Mouse (Mus musculus) naive thymus-derived CD4-positive, alpha-beta T cell, adult 5 months (primary cell): ENCODE results near the gene Dtymk. TPM values are rescaled to one million over a fixed set of nuclear protein-coding genes. Genes with fewer than 3 reads are reported as not detected.

ENCODE experiments used
- polyA plus RNA-seq: library from polyadenylated mRNA; unstranded; fragments of 100-300 nt; shearing (Covaris generic); gene quantifications from one replicate; pipeline ENCODE4 v1.2.1, GENCODE M21; 2017

The Dtymk gene
- 58.7 TPM for polyA plus RNA-seq

GRCm38 (mm10) chr1:93801741-93802238 is at the start of gene Dtymk:
Dtymk (minus strand) TSS chr1:93801934.

GRCm38 (mm10) chr1:93824609-93825008 is 22.9 kb upstream of the Dtymk start, which contains the start of gene D2hgdh:
D2hgdh (plus strand) TSS chr1:93824909.

DNA sequence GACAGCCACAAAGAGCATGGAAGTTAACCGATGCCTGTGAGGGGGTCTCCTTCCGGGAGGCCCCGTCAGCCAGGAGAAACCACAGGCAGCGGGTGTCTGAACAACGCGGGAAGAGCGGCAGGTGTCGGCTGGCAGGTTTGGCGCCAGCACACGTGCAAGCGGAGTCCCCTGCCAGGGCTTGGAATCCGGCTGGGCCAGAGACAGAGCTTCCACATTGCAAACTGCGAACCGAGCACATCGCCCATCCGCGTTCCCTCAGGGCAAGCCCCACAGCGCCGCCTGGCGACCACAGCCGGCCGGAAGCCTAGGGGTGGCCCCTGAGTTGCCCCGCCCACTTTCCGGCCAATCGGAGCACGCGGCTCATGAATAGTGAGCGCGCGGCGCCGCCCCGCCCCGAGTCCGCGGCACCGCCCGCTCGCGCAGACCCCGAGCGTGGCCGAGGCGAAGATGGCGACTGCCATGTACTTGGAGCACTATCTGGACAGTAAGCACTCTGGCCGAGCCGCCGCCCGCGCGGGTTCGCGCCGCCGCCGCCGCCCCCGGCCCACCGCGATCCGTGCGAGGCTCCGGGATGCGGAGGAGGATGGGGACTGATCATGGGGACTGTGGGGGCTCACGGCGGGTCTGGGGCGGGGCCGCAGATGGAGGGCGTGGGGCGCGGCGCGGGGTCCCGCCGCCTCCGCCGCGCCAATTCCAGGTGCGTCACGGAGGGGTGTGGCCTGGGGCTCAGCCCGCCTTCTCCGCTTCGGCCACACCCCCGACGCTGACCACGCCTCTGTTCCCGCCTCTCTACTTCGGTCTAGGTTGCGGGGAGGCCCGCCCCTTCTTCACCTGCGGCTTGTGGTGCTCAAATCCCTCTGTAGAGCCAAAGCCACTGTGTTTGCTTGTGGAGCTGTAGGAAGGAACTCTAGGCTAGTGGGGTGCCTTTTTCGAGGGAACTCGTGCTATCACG is 2.1 kb upstream of the Dtymk start, which contains the start of gene Ing5:
Gene Ing5, plus strand, starts transcription at position 410 of the 952 bp plus-strand sequence.

GRCm38 (mm10) chr1:93754573-93755290 is 47.0 kb downstream of the Dtymk start, which contains the start of gene Thap4:
Thap4 (minus strand) TSS chr1:93754864.

GRCm38 (mm10) chr1:93751290-93751689 is 50.4 kb downstream of the Dtymk start, which contains the start of gene Atg4b:
Atg4b (plus strand) TSS chr1:93751500.

Other genes with a start within 250 kb of the Dtymk start
- gene Stk25, start 143.3 kb downstream of the Dtymk start, polyA plus RNA-seq: 159 TPM
- not detected for gene Bok, start 116.3 kb downstream of the Dtymk start, polyA plus RNA-seq
- gene Atg4b, start 50.4 kb downstream of the Dtymk start, polyA plus RNA-seq: 145 TPM
- gene Thap4, start 47.1 kb downstream of the Dtymk start, polyA plus RNA-seq: 23.9 TPM
- 53.6 TPM for gene Ing5, start 2.0 kb upstream of the Dtymk start, polyA plus RNA-seq
- 30.2 TPM for gene D2hgdh, start 23.0 kb upstream of the Dtymk start, polyA plus RNA-seq
- not detected for gene Gal3st2, start 59.4 kb upstream of the Dtymk start, polyA plus RNA-seq
- gene Gal3st2b, start 116.4 kb upstream of the Dtymk start, polyA plus RNA-seq: 0.12 TPM
- gene Gal3st2c, start 188.6 kb upstream of the Dtymk start, polyA plus RNA-seq: 0.06 TPM
- gene Neu4, start 218.5 kb upstream of the Dtymk start, polyA plus RNA-seq: not detected